Mouse (Mus musculus) megakaryocyte progenitor cell, adult 5-6 weeks (primary cell): Measurements from ENCODE around the gene Pfn3. TPM values are rescaled to one million over a fixed set of nuclear protein-coding genes. Genes with fewer than 3 reads are reported as not detected.
"Not testable (repeated sequence)": the region's sequence is repeated elsewhere in the genome, so short reads cannot be mapped to it uniquely, and the experiment has no call there.

Source experiments
- ATAC-seq: replicated peaks from 2 replicates; pipeline ENCODE4 v1.8.0; 2016; ENCODE audit warnings: mild to moderate bottlenecking, moderate TSS enrichment, inconsistent platforms; ENCODE audit not compliant: poor library complexity
- total RNA-seq, 2 experiments: library from RNA; stranded (forward) in 1 of 2; stranded (reverse) in 1 of 2; fragments of 157-497, 149-512 nt in 1 of 2; fragments of 200-1000 nt in 1 of 2; gene quantifications; 2 replicates each; pipeline versions ENCODE4 v1.2.3 to v1.2.4; 2015 to 2017

Pfn3 gene
- total RNA-seq (2015) (not detected in 2 replicates), total RNA-seq (2017) (not detected in 2 replicates)

GRCm38 (mm10) chr13:55414743-55415380 is at the start of gene Pfn3:
Gene Pfn3 (minus strand): TSS chr13:55415232.
- no peak for ATAC-seq

GRCm38 (mm10) chr13:55464027-55464884 is 49.2 kb upstream of the Pfn3 start, which contains the start of gene Prr7:
Gene Prr7 (plus strand): TSS chr13:55464267.
- peak; percentile 30; the same call in 1 of the 2 replicates for ATAC-seq

DNA sequence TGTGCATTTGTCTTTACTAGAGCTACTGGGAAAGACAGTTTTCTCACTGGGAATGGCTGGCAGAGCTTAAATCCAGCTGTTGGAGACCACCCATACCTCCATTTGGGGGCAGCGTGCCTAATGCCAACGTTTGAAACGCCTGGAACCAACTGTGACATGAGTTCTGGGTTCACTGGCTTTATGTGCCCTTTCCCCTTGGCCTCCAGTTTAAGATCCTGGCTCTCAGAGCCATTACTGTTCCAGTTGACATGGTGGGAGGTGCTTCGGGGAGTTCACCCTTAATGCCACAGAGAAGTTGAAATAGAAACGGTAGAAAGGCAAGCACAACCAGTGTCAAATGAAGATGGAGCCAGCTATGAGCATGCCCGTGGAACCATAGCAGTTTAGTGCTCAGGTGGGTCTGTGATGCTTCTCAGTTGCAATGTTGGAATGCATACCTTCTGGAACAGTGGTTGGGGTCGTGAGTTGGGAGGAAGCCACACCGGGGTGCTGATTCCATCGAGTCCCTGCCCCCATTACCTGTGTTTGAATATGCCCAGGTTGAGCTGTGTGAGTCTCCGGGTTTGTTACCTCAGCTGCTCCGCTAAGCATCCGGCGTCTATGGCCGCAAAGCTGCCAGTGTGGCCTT is 48.5 kb upstream of the Pfn3 start:
- ATAC-seq = no peak

DNA sequence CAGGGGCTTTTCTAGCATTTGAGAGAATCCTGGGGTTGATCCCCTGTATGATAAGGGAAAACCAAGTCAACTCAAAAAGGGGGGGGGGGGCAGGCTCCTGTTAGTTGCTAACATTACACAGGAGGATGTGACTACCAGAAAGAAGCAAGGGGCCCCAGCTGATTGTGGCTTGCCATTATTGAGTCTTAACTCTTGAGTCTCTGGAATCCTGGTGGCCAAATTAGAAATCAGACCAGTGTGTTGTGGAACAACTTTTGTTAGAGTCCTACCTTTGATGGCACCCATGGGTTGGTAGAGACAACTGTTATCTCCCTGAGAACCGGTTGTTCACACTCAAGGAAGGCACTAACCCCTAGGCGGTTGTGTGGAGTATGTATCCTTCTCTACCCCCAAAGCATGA is 47.9 kb upstream of the Pfn3 start:
- ATAC-seq = no peak

GRCm38 (mm10) chr13:55451785-55452549 is 36.9 kb upstream of the Pfn3 start:
- ATAC-seq = no peak

- no peak for ATAC-seq
Observed at GRCm38 (mm10) chr13:55451296-55451695, 36.3 kb upstream of the Pfn3 start.

DNA sequence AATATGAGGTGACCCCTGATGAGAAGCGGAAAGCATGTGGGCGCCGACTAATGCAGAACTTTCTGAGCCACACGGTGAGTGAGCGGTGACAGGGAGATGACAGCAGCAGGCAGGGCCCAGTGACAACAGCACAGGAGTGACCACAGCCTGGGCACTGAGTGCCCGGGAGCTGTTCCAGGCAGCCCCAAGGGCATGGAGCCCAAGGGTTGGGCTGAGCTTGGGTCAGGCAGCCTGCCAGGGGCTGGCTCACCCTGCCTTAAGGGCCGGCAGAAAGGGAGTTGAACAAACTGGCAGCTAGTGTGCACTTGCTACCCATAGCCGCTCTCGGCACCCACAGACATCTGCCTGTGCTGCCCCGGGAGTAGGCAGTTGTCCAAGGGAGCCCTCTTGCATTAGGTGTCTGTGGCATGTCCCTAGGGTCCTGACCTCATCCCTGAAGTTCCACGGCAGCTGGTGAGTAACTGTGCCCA is 35.5 kb upstream of the Pfn3 start:
- no peak for ATAC-seq

DNA sequence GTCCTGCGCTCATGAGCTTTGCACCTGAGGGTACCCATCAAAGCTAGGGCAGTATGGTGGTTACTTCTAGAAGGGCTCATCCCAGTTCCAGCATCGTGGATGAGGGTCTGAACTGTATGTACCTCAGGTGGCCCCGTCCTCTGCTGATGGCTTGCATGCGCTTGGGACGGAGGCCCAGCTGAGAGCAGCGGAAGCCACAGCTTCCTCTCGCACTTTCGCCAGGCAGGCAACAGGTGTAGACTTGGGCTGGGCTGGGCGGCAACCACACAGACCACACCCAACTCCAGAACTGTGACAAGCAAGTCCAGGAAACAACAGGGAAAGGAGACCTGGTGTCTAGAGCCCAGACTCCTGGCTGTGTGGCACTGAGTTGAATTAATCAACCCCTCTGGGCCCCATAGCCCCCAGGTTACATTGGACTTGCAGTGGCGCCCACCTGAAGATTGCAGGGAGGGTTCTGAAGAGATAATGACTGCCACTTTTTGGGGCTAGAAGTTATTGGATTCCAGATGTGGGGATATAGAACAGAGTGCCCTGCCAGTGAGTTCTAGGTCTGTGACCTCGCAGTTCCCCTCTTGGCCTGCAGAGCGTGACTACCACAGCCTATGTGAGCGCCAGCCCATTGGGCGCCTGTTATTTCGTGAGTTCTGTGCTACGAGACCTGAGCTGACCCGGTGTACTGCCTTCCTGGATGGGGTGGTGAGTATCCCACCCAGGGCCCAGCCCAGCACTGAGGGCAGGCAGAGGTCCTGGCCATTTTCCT is 34.8 kb upstream of the Pfn3 start:
- no peak; the same call in 1 of the 2 replicates for ATAC-seq

DNA sequence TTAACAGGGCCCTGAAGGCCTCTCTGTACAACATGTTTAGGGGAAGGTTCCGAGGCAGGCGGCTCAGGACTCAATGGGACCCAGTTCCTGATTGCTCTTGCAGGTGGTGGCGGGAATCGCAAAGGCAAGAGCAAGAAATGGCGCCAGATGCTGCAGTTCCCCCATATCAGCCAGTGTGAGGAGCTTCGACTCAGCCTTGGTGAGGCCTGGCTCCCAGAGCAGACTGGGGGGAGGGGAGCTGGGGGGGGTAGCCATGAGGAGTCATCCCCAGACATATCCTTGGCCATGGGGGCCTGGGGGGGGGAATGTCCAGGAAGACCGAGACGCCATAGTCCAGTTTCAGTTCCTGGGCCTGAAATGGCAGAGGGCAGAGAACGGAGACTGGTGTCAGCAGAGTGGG is 34.2 kb upstream of the Pfn3 start:
- no peak for ATAC-seq

GRCm38 (mm10) chr13:55448131-55448530 is 33.1 kb upstream of the Pfn3 start:
- ATAC-seq = no peak

DNA sequence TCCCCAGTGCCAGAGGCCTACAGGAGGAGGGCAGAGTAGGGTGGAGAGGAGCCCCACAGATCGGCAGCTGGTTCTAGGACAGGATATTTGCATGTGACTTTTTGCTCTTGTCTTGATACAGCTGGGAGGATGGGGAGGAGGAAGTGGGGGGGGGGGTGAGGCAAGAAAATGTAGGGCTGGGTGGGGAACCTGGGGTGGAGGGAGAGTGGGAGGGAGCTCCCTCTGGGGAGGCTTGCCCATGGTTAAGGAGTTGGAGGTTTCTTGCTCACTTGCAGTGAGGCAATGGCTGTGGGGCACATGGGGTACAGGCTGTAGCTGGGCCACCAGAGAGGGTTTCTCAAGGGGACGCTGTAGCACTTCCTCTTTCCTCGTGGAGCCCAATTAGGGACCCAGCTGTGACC is 32.5 kb upstream of the Pfn3 start:
- peak; percentile 45 for ATAC-seq

GRCm38 (mm10) chr13:55446483-55447105 is 31.6 kb upstream of the Pfn3 start:
- peak; percentile 27 for ATAC-seq

- ATAC-seq = no peak
Observed at GRCm38 (mm10) chr13:55445361-55446091, 30.5 kb upstream of the Pfn3 start.

DNA sequence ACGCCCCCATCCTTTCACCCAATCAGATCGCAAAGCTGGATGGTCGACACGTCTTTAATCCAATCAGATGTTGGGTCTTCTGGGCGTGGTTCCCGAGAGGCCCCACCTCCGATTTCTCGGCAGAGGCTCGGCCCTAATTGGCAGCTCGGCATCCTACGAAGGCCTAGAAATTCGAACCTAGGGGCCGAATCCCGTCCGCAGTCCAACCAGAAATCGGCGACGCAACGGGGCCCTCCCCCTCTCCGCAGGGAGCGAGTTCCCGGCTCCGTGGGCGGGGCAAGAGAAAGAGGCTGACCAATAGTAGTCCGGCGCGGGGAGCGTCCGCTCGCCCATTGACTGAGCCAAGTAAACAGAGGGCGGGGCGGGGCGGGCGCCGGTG is 29.9 kb upstream of the Pfn3 start, which contains the start of gene Grk6:
Grk6 (plus strand) TSS at position 136 of the 379 bp plus-strand sequence.
- ATAC-seq = peak; percentile 78

GRCm38 (mm10) chr13:55444286-55444936 is 29.4 kb upstream of the Pfn3 start:
- ATAC-seq = peak; percentile 10

GRCm38 (mm10) chr13:55443799-55444285 is 28.8 kb upstream of the Pfn3 start:
- ATAC-seq = no peak

DNA sequence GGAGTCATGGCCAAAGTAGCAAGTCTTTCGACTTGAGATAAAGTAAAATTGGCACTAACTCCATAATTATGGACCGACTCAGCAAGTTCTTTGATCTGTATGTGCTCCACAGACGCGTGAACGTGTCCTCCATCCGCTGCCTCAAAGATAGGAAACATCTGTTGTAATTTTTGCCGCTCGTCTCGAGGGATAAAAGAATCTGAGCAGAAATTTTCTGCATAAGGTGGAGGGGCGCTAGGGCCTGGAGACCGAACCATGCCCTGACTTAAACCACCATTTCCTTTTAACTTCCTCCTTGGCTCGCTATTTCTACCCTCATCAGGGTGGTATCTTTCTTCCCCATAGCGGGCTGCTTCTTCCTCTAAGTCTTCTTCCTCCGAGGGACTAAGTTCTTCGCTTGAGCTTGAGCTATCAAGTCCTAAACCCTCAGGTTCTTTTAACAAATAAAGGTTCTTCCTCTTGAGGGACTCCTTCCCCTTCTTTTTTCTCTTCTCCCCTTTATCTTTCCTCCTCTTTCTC is 22.1 kb upstream of the Pfn3 start:
- ATAC-seq = not testable (repeated sequence)
